In genomic region chr10:4976557-4976956, GRCm38 (mm10) we compare ENCODE assay signal across 14 mouse cellular contexts.
DNase-seq lines count a peak whose midpoint lies in the region.
"Had no signal": no experiment of that assay in that cellular context is flagged by ENCODE, and none has a peak within 500 bp of the region (broad histone marks: within the 10 kb centered on the region; RNA-seq: fewer than 3 reads in every experiment).

No protein-coding gene starts in this region.

- DNase-seq in frontal cortex, adult 2 months (ENCODE audit: extremely low spot score in 1 of 2, low spot score in 1 of 2) = peak; percentile 8 to 15
- DNase-seq in frontal cortex, postnatal 25 days (ENCODE audit: low spot score in 2 of 2) = no peak
- peak; percentile 40 for DNase-seq in brain, adult 2 months (ENCODE audit: low read depth, low spot score)
- DNase-seq in telencephalon, adult 2 months (ENCODE audit: low read depth, low spot score) = peak; percentile 18
- no peak for DNase-seq in lung, postnatal 4 days
- DNase-seq: adrenal gland, adult 2 months; adrenal gland, postnatal 10 days; adrenal gland, postnatal 25 days; cerebellum, adult 11-12 months; cerebellum, adult 2 months; cerebellum, adult 9-10 months; cerebellum, postnatal 10 days; cerebellum, postnatal 25 days; forebrain, postnatal 0 days had no signal

Comparison
In these comparisons a context has a peak if more than half of its experiments do, and no peak if none do; other contexts are left out.
1. DNase-seq: peak in frontal cortex, adult 2 months (2 of 2), brain, adult 2 months (single experiment) and telencephalon, adult 2 months (single experiment); none in frontal cortex, postnatal 25 days (0 of 2) and lung, postnatal 4 days (0 of 2).